Mouse (Mus musculus) liver, postnatal 0 days (tissue): ENCODE results near the gene Tkfc. TPM values are rescaled to one million over a fixed set of nuclear protein-coding genes. Genes with fewer than 3 reads are reported as not detected.
"Not testable (repeated sequence)": the region's sequence is repeated elsewhere in the genome, so short reads cannot be mapped to it uniquely, and the experiment has no call there.

ENCODE experiments used
- ATAC-seq: fragments of 200-750 bp; cut with Nextera tagmentation; 2 replicates; pipeline ENCODE4 v1.8.0; 2017; ENCODE audit warnings: mild to moderate bottlenecking, moderate library complexity
- DNase-seq: peaks from one replicate; pipeline ENCODE4 v3.0.0-alpha.2; 2016
- H3K27ac ChIP-seq: fragments of 300-500 bp; sonication (generic); 2 replicates; pipeline ENCODE4 v1.5.1; 2014; ENCODE audit warnings: antibody characterized with exemption, moderate library complexity, mild to moderate bottlenecking, low read depth
- H3K27me3 ChIP-seq: fragments of 300-500 bp; sonication (generic); 2 replicates; pipeline ENCODE4 v1.6.1; 2014; ENCODE audit warnings: low read length, control low read depth, mixed read lengths; ENCODE audit not compliant: insufficient read depth
- H3K36me3 ChIP-seq: fragments of 300-500 bp; sonication (generic); replicated peaks from 2 replicates; pipeline ENCODE4 v1.6.1; 2014; ENCODE audit warnings: mild to moderate bottlenecking, control low read depth, low read length, moderate library complexity, mixed read lengths; ENCODE audit not compliant: insufficient read depth
- H3K4me1 ChIP-seq: fragments of 300-500 bp; sonication (generic); 2 replicates; pipeline ENCODE4 v1.6.1; 2014; ENCODE audit warnings: antibody characterized with exemption, mild to moderate bottlenecking, control low read depth; ENCODE audit not compliant: insufficient read depth
- H3K4me2 ChIP-seq: fragments of 300-500 bp; sonication (generic); 2 replicates; pipeline ENCODE4 v1.6.1; 2014; ENCODE audit warnings: low read depth, mild to moderate bottlenecking, low read length, moderate library complexity, mixed read lengths
- H3K4me3 ChIP-seq: fragments of 300-500 bp; sonication (generic); 2 replicates; pipeline ENCODE4 v1.5.1; 2014; ENCODE audit warnings: low read depth, low read length
- H3K9ac ChIP-seq: fragments of 300-500 bp; sonication (generic); replicated peaks from 2 replicates; pipeline ENCODE4 v1.6.1; 2014; ENCODE audit warnings: mild to moderate bottlenecking, moderate library complexity
- H3K9me3 ChIP-seq: fragments of 300-500 bp; sonication (generic); 2 replicates; pipeline ENCODE4 v1.6.1; 2016; ENCODE audit warnings: mild to moderate bottlenecking, control low read depth, low read length, mixed read lengths
- CTCF ChIP-seq: sonication (generic); IDR thresholded peaks from 2 replicates; pipeline ENCODE4 v1.5.1; 2016; ENCODE audit warnings: antibody characterized with exemption, low read depth
- EP300 ChIP-seq: IDR thresholded peaks from 2 replicates; pipeline ENCODE4 v1.6.1; 2016; ENCODE audit warnings: antibody characterized with exemption, low read depth, mild to moderate bottlenecking
- WGBS: fragments of 180-500 bp; shearing (Covaris S2); extraction: QIAGEN DNeasy Blood & Tissue Kit; methylation state at CpG from one replicate; pipeline ENCODE4 v1.1.7; 2014; ENCODE audit not compliant: insufficient replicate concordance; 5-methylcytosine and 5-hydroxymethylcytosine counted together
- polyA plus RNA-seq: library from polyadenylated mRNA; unstranded; fragments of >200 nt; fragmentation: Nextera tagmentation; extraction: Ambion mirVana; gene quantifications from 2 replicates; pipeline ENCODE4 v1.2.1, GENCODE M21; 2015

Tkfc gene
- polyA plus RNA-seq, 1 experiment from 2014 or later = 133 TPM

GRCm38 (mm10) chr19:10562351-10562750, 43.1 kb downstream of the Tkfc start:
- Histone ChIP-seq H3K36me3 (no peaks in the 10 kb centered on the region), H3K4me2 (no peak overlapping the region), H3K27me3 (no peaks in the 10 kb centered on the region), H3K9ac (no peak overlapping the region), H3K27ac (peak overlapping the region; percentile 74; the same call in 1 of the 2 replicates), H3K4me3 (no peak overlapping the region), H3K4me1 (peaks cover 6% of the 10 kb centered on the region; the same call in 1 of the 2 replicates), H3K9me3 (no peaks in the 10 kb centered on the region)
- ATAC-seq (no peak), DNase-seq (no peak)
- no peak for TF ChIP-seq EP300
- TF ChIP-seq CTCF = no peak
- 62% methylated on average over 5 of the region's 5 CpGs for WGBS

GRCm38 (mm10) chr19:10561558-10562314, 43.7 kb downstream of the Tkfc start:
- Histone ChIP-seq H3K9ac (no peak overlapping the region), H3K27ac (peak overlapping the region; percentile 74), H3K4me3 (no peak overlapping the region), H3K36me3 (no peaks in the 10 kb centered on the region), H3K4me2 (no peak overlapping the region), H3K9me3 (no peaks in the 10 kb centered on the region), H3K27me3 (no peaks in the 10 kb centered on the region), H3K4me1 (peaks cover 10% of the 10 kb centered on the region)
- ATAC-seq (peak; percentile 56), DNase-seq (no peak)
- WGBS = 55% methylated on average over 6 of the region's 6 CpGs
- no peak for TF ChIP-seq CTCF
- no peak for TF ChIP-seq EP300

- ATAC-seq (no peak), DNase-seq (no peak)
- no peaks in the 10 kb centered on the region for H3K27me3 ChIP-seq
- H3K9me3 ChIP-seq = no peaks in the 10 kb centered on the region
- peaks cover 13% of the 10 kb centered on the region for H3K4me1 ChIP-seq
- no peak overlapping the region for H3K4me2 ChIP-seq
- H3K9ac ChIP-seq = no peak overlapping the region
- no peak overlapping the region for H3K4me3 ChIP-seq
- TF ChIP-seq CTCF (peak; percentile 66), EP300 (no peak)
- WGBS = 56% methylated on average over 5 of the region's 5 CpGs
- H3K27ac ChIP-seq = no peak overlapping the region
- no peaks in the 10 kb centered on the region for H3K36me3 ChIP-seq
Observed at GRCm38 (mm10) chr19:10560108-10560507, 45.3 kb downstream of the Tkfc start.

GRCm38 (mm10) chr19:10557837-10558375, 47.5 kb downstream of the Tkfc start:
- WGBS = 70% methylated on average over 4 of the region's 4 CpGs
- peaks cover 13% of the 10 kb centered on the region for H3K4me1 ChIP-seq
- not testable (repeated sequence) for H3K27ac ChIP-seq, H3K27me3 ChIP-seq, ATAC-seq, H3K9ac ChIP-seq, DNase-seq, H3K9me3 ChIP-seq, H3K4me3 ChIP-seq, H3K36me3 ChIP-seq, H3K4me2 ChIP-seq
- TF ChIP-seq CTCF = peak; percentile 34

GRCm38 (mm10) chr19:10557430-10557829, 48.0 kb downstream of the Tkfc start:
- H3K9ac ChIP-seq = no peak overlapping the region
- no peaks in the 10 kb centered on the region for H3K27me3 ChIP-seq
- no peak for ATAC-seq
- H3K27ac ChIP-seq = no peak overlapping the region
- 75% methylated on average over 2 of the region's 2 CpGs for WGBS
- H3K9me3 ChIP-seq = no peaks in the 10 kb centered on the region
- H3K4me1 ChIP-seq = peaks cover 13% of the 10 kb centered on the region
- H3K36me3 ChIP-seq = no peaks in the 10 kb centered on the region; the same call in 1 of the 2 replicates
- TF ChIP-seq EP300 (no peak), CTCF (no peak)
- DNase-seq = no peak
- H3K4me2 ChIP-seq = no peak overlapping the region
- H3K4me3 ChIP-seq = no peak overlapping the region

- H3K4me3 ChIP-seq = no peak overlapping the region
- H3K9ac ChIP-seq = no peak overlapping the region
- peak overlapping the region; percentile 78 for H3K27ac ChIP-seq
- no peaks in the 10 kb centered on the region for H3K9me3 ChIP-seq
- 53% methylated on average over 2 of the region's 2 CpGs for WGBS
- no peaks in the 10 kb centered on the region for H3K27me3 ChIP-seq
- H3K4me1 ChIP-seq = peaks cover 13% of the 10 kb centered on the region
- ATAC-seq = no peak
- no peaks in the 10 kb centered on the region; the same call in 1 of the 2 replicates for H3K36me3 ChIP-seq
- H3K4me2 ChIP-seq = no peak overlapping the region
- TF ChIP-seq EP300 (no peak), CTCF (no peak)
- no peak for DNase-seq
Observed at GRCm38 (mm10) chr19:10557001-10557400, 48.5 kb downstream of the Tkfc start.
